Mouse (Mus musculus) intestine, embryonic 16.5 days (tissue): ENCODE results near the gene Cdcp1. TPM values are rescaled to one million over a fixed set of nuclear protein-coding genes. Genes with fewer than 3 reads are reported as not detected.

Experiments used
- ATAC-seq: fragments of 200-750 bp; cut with Nextera tagmentation; 2 replicates; pipeline ENCODE4 v1.8.0; 2017; ENCODE audit warnings: moderate TSS enrichment, moderate library complexity
- H3K27ac ChIP-seq: fragments of 300-500 bp; sonication (generic); 2 replicates; pipeline ENCODE4 v1.5.1; 2014; ENCODE audit warnings: mild to moderate bottlenecking, low read length
- H3K27me3 ChIP-seq: fragments of 300-500 bp; sonication (generic); replicated peaks from 2 replicates; pipeline ENCODE4 v1.6.1; 2014; ENCODE audit warnings: low read length, control low read depth, mixed read lengths; ENCODE audit not compliant: control insufficient read depth, insufficient read depth
- H3K36me3 ChIP-seq: fragments of 300-500 bp; sonication (generic); 2 replicates; pipeline ENCODE4 v1.6.1; 2014; ENCODE audit warnings: low read length, control low read depth; ENCODE audit not compliant: control insufficient read depth, insufficient read depth
- H3K4me1 ChIP-seq: fragments of 300-500 bp; sonication (generic); 2 replicates; pipeline ENCODE4 v1.6.1; 2014; ENCODE audit warnings: low read length, control low read depth, mixed read lengths; ENCODE audit not compliant: control insufficient read depth, insufficient read depth
- H3K4me2 ChIP-seq: fragments of 300-500 bp; sonication (generic); 2 replicates; pipeline ENCODE4 v1.6.1; 2014; ENCODE audit warnings: low read depth, low read length, control low read depth
- H3K4me3 ChIP-seq: fragments of 300-500 bp; sonication (generic); 2 replicates; pipeline ENCODE4 v1.5.1; 2014; ENCODE audit warnings: mild to moderate bottlenecking, low read length
- H3K9ac ChIP-seq: fragments of 300-500 bp; sonication (generic); 2 replicates; pipeline ENCODE4 v1.6.1; 2014; ENCODE audit warnings: low read depth, low read length
- H3K9me3 ChIP-seq: fragments of 300-500 bp; sonication (generic); 2 replicates; pipeline ENCODE4 v1.6.1; 2016; ENCODE audit warnings: low read length, control low read depth; ENCODE audit not compliant: control insufficient read depth
- WGBS: fragments of 180-500 bp; shearing (Covaris S2); extraction: QIAGEN DNeasy Blood & Tissue Kit; methylation state at CpG from one replicate; pipeline ENCODE4 v1.1.7; 2014; 5-methylcytosine and 5-hydroxymethylcytosine counted together
- polyA plus RNA-seq: library from polyadenylated mRNA; unstranded; fragments of >200 nt; fragmentation: Nextera tagmentation; extraction: Ambion mirVana; gene quantifications from 2 replicates; pipeline ENCODE4 v1.2.1, GENCODE M21; 2015

Cdcp1 gene
- polyA plus RNA-seq, 1 experiment from 2014 or later: 14.2 TPM

GRCm38 (mm10) chr9:123150241-123151020, 65.4 kb downstream of the Cdcp1 start, which contains the start of gene Clec3b:
TSS of gene Clec3b (plus strand) at chr9:123150946.
- Histone ChIP-seq H3K4me1 (peaks cover 2% of the 10 kb centered on the region; the same call in 1 of the 2 replicates), H3K27ac (no peak within 1 kb of the TSS), H3K36me3 (no peaks in the 10 kb centered on the region), H3K4me3 (no peak within 1 kb of the TSS), H3K9me3 (no peaks in the 10 kb centered on the region; the same call in 1 of the 2 replicates), H3K4me2 (no peak within 1 kb of the TSS), H3K27me3 (no peaks in the 10 kb centered on the region), H3K9ac (0 out of 2 replicates have a peak within 1 kb of the TSS, but pooled peaks have one; percentile 14)
- 71% methylated on average over 5 of the region's 5 CpGs for WGBS
- ATAC-seq: no peak

- peak; percentile 49; the same call in 1 of the 2 replicates for ATAC-seq
- 60% methylated on average over 5 of the region's 5 CpGs for WGBS
- Histone ChIP-seq H3K4me1 (peaks cover 2% of the 10 kb centered on the region; the same call in 1 of the 2 replicates), H3K36me3 (peaks cover 4% of the 10 kb centered on the region; the same call in 1 of the 2 replicates), H3K9ac (no peak overlapping the region), H3K27ac (no peak overlapping the region), H3K4me2 (no peak overlapping the region), H3K9me3 (peaks cover 6% of the 10 kb centered on the region; the same call in 1 of the 2 replicates), H3K4me3 (no peak overlapping the region), H3K27me3 (no peaks in the 10 kb centered on the region)
Measured at GRCm38 (mm10) chr9:123148430-123148829, 67.4 kb downstream of the Cdcp1 start.

GRCm38 (mm10) chr9:123139887-123140614, 75.8 kb downstream of the Cdcp1 start:
- H3K36me3 ChIP-seq: peaks cover 13% of the 10 kb centered on the region

GRCm38 (mm10) chr9:123138891-123139474, 76.9 kb downstream of the Cdcp1 start:
- ATAC-seq: peak; percentile 87
- WGBS: 52% methylated on average over 5 of the region's 5 CpGs
- H3K36me3 ChIP-seq: peaks cover 11% of the 10 kb centered on the region

More at GRCm38 (mm10) chr9:123139887-123140614, 75.8 kb downstream of the Cdcp1 start:
- Histone ChIP-seq H3K27me3 (no peaks in the 10 kb centered on the region), H3K27ac (peak overlapping the region; percentile 50), H3K4me1 (peaks cover 5% of the 10 kb centered on the region; the same call in 1 of the 2 replicates), H3K4me3 (no peak overlapping the region), H3K9ac (no peak overlapping the region), H3K4me2 (no peak overlapping the region), H3K9me3 (peaks cover 6% of the 10 kb centered on the region; the same call in 1 of the 2 replicates)
- no peak for ATAC-seq
- 83% methylated on average over 4 of the region's 4 CpGs for WGBS

GRCm38 (mm10) chr9:123136953-123137682, 78.7 kb downstream of the Cdcp1 start:
- ATAC-seq: no peak
- 81% methylated on average over 7 of the region's 7 CpGs for WGBS
- H3K27ac ChIP-seq: no peak overlapping the region
- no peaks in the 10 kb centered on the region for H3K9me3 ChIP-seq
- H3K9ac ChIP-seq: no peak overlapping the region
- H3K4me1 ChIP-seq: peaks cover 5% of the 10 kb centered on the region; the same call in 1 of the 2 replicates
- H3K4me2 ChIP-seq: no peak overlapping the region
- no peaks in the 10 kb centered on the region for H3K27me3 ChIP-seq
- H3K4me3 ChIP-seq: no peak overlapping the region
- H3K36me3 ChIP-seq: peaks cover 19% of the 10 kb centered on the region

More at GRCm38 (mm10) chr9:123138891-123139474, 76.9 kb downstream of the Cdcp1 start:
- peak overlapping the region; percentile 50 for H3K27ac ChIP-seq
- H3K9me3 ChIP-seq: peaks cover 1% of the 10 kb centered on the region; the same call in 1 of the 2 replicates
- H3K4me1 ChIP-seq: peaks cover 5% of the 10 kb centered on the region; the same call in 1 of the 2 replicates
- no peak overlapping the region for H3K4me3 ChIP-seq
- H3K4me2 ChIP-seq: no peak overlapping the region
- H3K9ac ChIP-seq: no peak overlapping the region
- no peaks in the 10 kb centered on the region for H3K27me3 ChIP-seq

GRCm38 (mm10) chr9:123132994-123133393, 82.8 kb downstream of the Cdcp1 start:
- Histone ChIP-seq H3K9me3 (no peaks in the 10 kb centered on the region), H3K4me1 (no peaks in the 10 kb centered on the region), H3K27ac (no peak overlapping the region), H3K27me3 (no peaks in the 10 kb centered on the region), H3K9ac (no peak overlapping the region), H3K4me3 (no peak overlapping the region), H3K36me3 (peaks cover 30% of the 10 kb centered on the region; the same call in 1 of the 2 replicates), H3K4me2 (no peak overlapping the region)
- no peak for ATAC-seq
- 93% methylated on average over 3 of the region's 3 CpGs for WGBS

- H3K4me1 ChIP-seq: 0 out of 2 replicates have a peak, but pooled peaks cover 6% of the 10 kb centered on the region
- peaks cover 14% of the 10 kb centered on the region; the same call in 1 of the 2 replicates for H3K36me3 ChIP-seq
- no peak overlapping the region for H3K4me2 ChIP-seq
- H3K27ac ChIP-seq: no peak overlapping the region
- 97% methylated on average over 6 of the region's 6 CpGs for WGBS
- H3K4me3 ChIP-seq: no peak overlapping the region
- ATAC-seq: no peak
- no peaks in the 10 kb centered on the region for H3K9me3 ChIP-seq
- H3K9ac ChIP-seq: no peak overlapping the region
- H3K27me3 ChIP-seq: no peaks in the 10 kb centered on the region
Measured at GRCm38 (mm10) chr9:123127663-123128062, 88.2 kb downstream of the Cdcp1 start.

GRCm38 (mm10) chr9:123124413-123124981, 91.3 kb downstream of the Cdcp1 start:
- WGBS: 78% methylated on average over 2 of the region's 2 CpGs
- no peaks in the 10 kb centered on the region for H3K9me3 ChIP-seq
- no peaks in the 10 kb centered on the region for H3K27me3 ChIP-seq
- ATAC-seq: peak; percentile 72
- peaks cover 13% of the 10 kb centered on the region for H3K36me3 ChIP-seq
- no peak overlapping the region for H3K27ac ChIP-seq
- H3K4me1 ChIP-seq: 0 out of 2 replicates have a peak, but pooled peaks cover 6% of the 10 kb centered on the region
- H3K9ac ChIP-seq: no peak overlapping the region
- H3K4me2 ChIP-seq: no peak overlapping the region
- no peak overlapping the region for H3K4me3 ChIP-seq
